Comparison of ENCODE assay signal across 17 mouse cellular contexts in the genomic region with DNA sequence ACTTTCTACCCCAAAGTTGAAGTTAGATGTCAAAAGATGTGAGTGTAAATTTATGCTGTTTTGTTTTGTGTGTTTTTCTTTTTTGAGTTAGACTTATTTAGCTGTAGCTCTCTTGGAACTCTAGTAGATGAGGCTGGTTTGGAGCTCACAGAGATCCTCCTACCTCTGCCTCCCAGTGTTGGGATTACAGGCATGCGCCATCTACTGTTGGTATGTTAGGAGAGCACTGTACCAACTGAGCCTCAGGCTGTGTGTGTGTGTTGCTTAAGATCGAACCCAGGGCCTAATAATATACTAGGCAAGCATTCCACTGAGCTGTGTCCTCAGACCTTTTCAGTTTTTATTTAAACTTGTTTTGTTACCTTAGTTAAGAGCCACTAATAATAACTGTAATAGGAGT. TPM values are rescaled to one million over a fixed set of nuclear protein-coding genes. Genes with fewer than 3 reads are reported as not detected.
A peak's percentile ranks its signal among the peaks of the same experiment; 100 is the strongest.
DNase-seq lines count a peak whose midpoint lies in the region; ATAC-seq and TF ChIP-seq lines count a peak whose summit lies in the region.
"Had no signal": no experiment of that assay in that cellular context is flagged by ENCODE, and none has a peak within 500 bp of the region (broad histone marks: within the 10 kb centered on the region; RNA-seq: fewer than 3 reads in every experiment).

No protein-coding gene starts in this region.

- H3K9me3 ChIP-seq in kidney, postnatal 0 days (replicated peaks; ENCODE audit: low read length): no peaks in the 10 kb centered on the region
- no peaks in the 10 kb centered on the region for H3K9me3 ChIP-seq in CH12.LX (replicated peaks; ENCODE audit: low read length)
- H3K9me3 ChIP-seq: forebrain, embryonic 15.5 days; heart, embryonic 15.5 days; megakaryocyte, embryonic 14.5 days had no signal

- no peak overlapping the region for H3K4me2 ChIP-seq in kidney, postnatal 0 days (ENCODE audit: low read length)
- H3K4me2 ChIP-seq in CH12.LX (ENCODE audit: insufficient read depth, low read depth, poor library complexity, severe bottlenecking): no peak overlapping the region
- H3K4me2 ChIP-seq: forebrain, embryonic 15.5 days; heart, embryonic 15.5 days had no signal

- H3K79me2 ChIP-seq in CH12.LX (replicated peaks; ENCODE audit: control insufficient read depth, extremely low read depth, insufficient read depth, poor library complexity, severe bottlenecking): peaks cover 3% of the 10 kb centered on the region; the same call in 1 of the 2 replicates

- TF ChIP-seq EP300 in CH12.LX (IDR thresholded peaks at IDR 0.05; ENCODE audit: low read length): no peak

- no peaks in the 10 kb centered on the region for H3K27me3 ChIP-seq in kidney, postnatal 0 days (ENCODE audit: insufficient read depth, low read length)
- H3K27me3 ChIP-seq in CH12.LX (replicated peaks): no peaks in the 10 kb centered on the region
- H3K27me3 ChIP-seq: forebrain, embryonic 15.5 days; heart, embryonic 15.5 days; megakaryocyte, embryonic 14.5 days had no signal

- no peak overlapping the region for H3K4me3 ChIP-seq in kidney, postnatal 0 days (replicated peaks; ENCODE audit: low read depth, low read length)
- H3K4me3 ChIP-seq in CH12.LX (replicated peaks in 1 of 3; ENCODE audit: low read depth in 2 of 3, low read length in 2 of 3, poor library complexity in 1 of 3): no peak overlapping the region
- H3K4me3 ChIP-seq in cortical plate, adult 2 months (ENCODE audit: insufficient read depth, low read length): no peak overlapping the region
- H3K4me3 ChIP-seq: forebrain, embryonic 15.5 days; heart, embryonic 15.5 days; megakaryocyte, embryonic 14.5 days; myocyte had no signal

- H3K9ac ChIP-seq in kidney, postnatal 0 days (ENCODE audit: low read depth, low read length): no peak overlapping the region
- no peak overlapping the region for H3K9ac ChIP-seq in CH12.LX (ENCODE audit: insufficient read depth, low read depth)
- H3K9ac ChIP-seq: forebrain, embryonic 15.5 days; heart, embryonic 15.5 days had no signal

- TF ChIP-seq RAD21 in CH12.LX (IDR thresholded peaks at IDR 0.05; ENCODE audit: low read depth, low read length): peak; percentile 34

- no peaks in the 10 kb centered on the region for H3K36me3 ChIP-seq in kidney, postnatal 0 days (ENCODE audit: insufficient read depth, low read length)
- peaks cover 0 to 3% of the 10 kb centered on the region in 2 experiments for H3K36me3 ChIP-seq in CH12.LX (replicated peaks in 1 of 2; ENCODE audit: control insufficient read depth in 1 of 2, insufficient read depth in 1 of 2, low read length in 1 of 2)
- H3K36me3 ChIP-seq: forebrain, embryonic 15.5 days; heart, embryonic 15.5 days had no signal

- dilution Hi-C loops in CH12.LX (cut with MboI; ENCODE audit: extremely low pct_ligation_motif_present, extremely low pct_unique_long_range_greater_than_20kb, low sequenced_read_pairs): no loop called here

- TF ChIP-seq CTCF in kidney, postnatal 0 days (IDR thresholded peaks at IDR 0.05; ENCODE audit: low read depth): peak; percentile 24; the same call in 1 of the 2 replicates
- TF ChIP-seq CTCF in CH12.LX (conservative IDR thresholded peaks at IDR 0.05 in 1 of 2, IDR thresholded peaks at IDR 0.05 in 1 of 2; ENCODE audit: low read depth in 2 of 2, low read length in 2 of 2): peak; percentile 20 to 66; a peak in 3 of 4 replicates
- TF ChIP-seq CTCF in cortical plate, adult 2 months (IDR thresholded peaks at IDR 0.05; ENCODE audit: extremely low read depth, insufficient read depth, low read length): 0 out of 2 replicates have a peak, but pooled peaks have one; percentile 7

- in situ Hi-C loops in CH12.LX (cut with MboI; ENCODE audit: low pct_ligation_motif_present, low pct_unique_long_range_greater_than_20kb, low sequenced_read_pairs): no loop called here

- intact Hi-C loops in left cerebral cortex, postnatal 36 days (cut with DNase I): no loop called here

- TF ChIP-seq POLR2A in CH12.LX (IDR thresholded peaks at IDR 0.05; ENCODE audit: low read depth, low read length): no peak
- TF ChIP-seq POLR2A in cortical plate, adult 2 months (IDR thresholded peaks at IDR 0.05; ENCODE audit: extremely low read depth, insufficient read depth, low read length): no peak

- no peak overlapping the region for H3K27ac ChIP-seq in kidney, postnatal 0 days
- no peak overlapping the region for H3K27ac ChIP-seq in CH12.LX (ENCODE audit: insufficient read depth, low read depth)
- H3K27ac ChIP-seq in cortical plate, adult 2 months (ENCODE audit: insufficient read depth, low read length): no peak overlapping the region
- H3K27ac ChIP-seq: forebrain, embryonic 15.5 days; heart, embryonic 15.5 days had no signal

- no peak for ATAC-seq in kidney, postnatal 0 days (replicated peaks; ENCODE audit: low FRiP score, low read depth)
- ATAC-seq: forebrain, embryonic 15.5 days had no signal

- 91% methylated on average over 2 of the region's 2 CpGs for WGBS in kidney, postnatal 0 days

- DNase-seq in kidney, postnatal 0 days (ENCODE audit: low spot score): no peak
- no peak for DNase-seq in kidney, adult 9 months
- DNase-seq in 416B (ENCODE audit: low read depth) (peak; percentile 61), CH12.LX (ENCODE audit: extremely low read depth) (peak; percentile 32)
- DNase-seq in urinary bladder, postnatal 14 days (ENCODE audit: low spot score): no peak
- no peak for DNase-seq in left cerebral cortex, postnatal 36 days (ENCODE audit: low spot score in 2 of 2)
- DNase-seq: adrenal gland, adult 2 months; cerebellum, postnatal 36 days; gastrocnemius, postnatal 25 days; kidney, postnatal 14 days; layer of hippocampus, postnatal 36 days; right cerebral cortex, postnatal 4 days had no signal

- 0 out of 2 replicates have a peak, but pooled peaks cover 7% of the 10 kb centered on the region for H3K4me1 ChIP-seq in kidney, postnatal 0 days (replicated peaks; ENCODE audit: insufficient read depth, low read length)
- peaks cover under 1 to 25% of the 10 kb centered on the region in 2 experiments for H3K4me1 ChIP-seq in CH12.LX (ENCODE audit: control insufficient read depth in 1 of 2, insufficient read depth in 2 of 2)
- H3K4me1 ChIP-seq in cortical plate, adult 2 months (ENCODE audit: control insufficient read depth, insufficient read depth, low read length): peaks cover 4% of the 10 kb centered on the region; the same call in 1 of the 2 replicates

TF ChIP-seq in CH12.LX, 34 proteins besides CTCF, POLR2A, EP300 and RAD21:
- TF ChIP-seq TBP (conservative IDR thresholded peaks at IDR 0.05; ENCODE audit: low read depth, low read length) (no peak), USF1 (IDR thresholded peaks at IDR 0.05; ENCODE audit: low read depth, low read length) (no peak), ETS1 (conservative IDR thresholded peaks at IDR 0.05; ENCODE audit: low read depth, low read length) (no peak), POLR2AphosphoS2 (IDR thresholded peaks at IDR 0.05; ENCODE audit: low read depth, low read length) (no peak), SMC3 (IDR thresholded peaks at IDR 0.05; ENCODE audit: low read depth, low read length) (peak; percentile 64), CHD1 (IDR thresholded peaks at IDR 0.05; ENCODE audit: low read depth, low read length) (no peak), NELFE (IDR thresholded peaks at IDR 0.05; ENCODE audit: low read depth, low read length) (no peak)

RNA-seq across cellular contexts. Expression of gene Esam, which starts 15.8 kb away (rescaled TPM):
- polyA plus RNA-seq in kidney, postnatal 0 days (2015; fragmentation: Nextera tagmentation; extraction: Ambion mirVana): 68.5 and 70.7 TPM in 2 replicates
- total RNA-seq in CH12.LX (2012; rRNA removed): 0.08 and 0.21 TPM in 2 replicates
- total RNA-seq in CH12.LX (2014; rRNA removed): 0.24 and 0.42 TPM in 2 replicates
- polyA plus RNA-seq in CH12.LX (2012; ENCODE audit: insufficient read length, low read depth): 0.18 and 0.37 TPM in 2 replicates
- 35.1 and 36.6 TPM in 2 replicates for polyA plus RNA-seq in cortical plate, adult 2 months (2012; rRNA removed)
- total RNA-seq in left cerebral cortex, postnatal 36 days (2021): 10 to 100 TPM; 19.5 to 23.0 TPM

RNA-seq across cellular contexts. Expression of gene Msantd2, which starts 23.0 kb away (rescaled TPM):
- 15.1 and 16.9 TPM in 2 replicates for polyA plus RNA-seq in kidney, postnatal 0 days (2015; fragmentation: Nextera tagmentation; extraction: Ambion mirVana)
- total RNA-seq in CH12.LX (2012; rRNA removed) (14.2 and 16.8 TPM in 2 replicates), CH12.LX (2014; rRNA removed) (13.8 and 15.5 TPM in 2 replicates)
- polyA plus RNA-seq in CH12.LX (2012; ENCODE audit: insufficient read length, low read depth): 9.5 and 11.9 TPM in 2 replicates
- 35.4 and 36.7 TPM in 2 replicates for polyA plus RNA-seq in cortical plate, adult 2 months (2012; rRNA removed)
- total RNA-seq in left cerebral cortex, postnatal 36 days (2021): 10 to 100 TPM; 18.8 to 26.6 TPM

RNA-seq across cellular contexts. Expression of gene Vsig2, which starts 27.0 kb away (rescaled TPM):
- polyA plus RNA-seq in kidney, postnatal 0 days (2015; fragmentation: Nextera tagmentation; extraction: Ambion mirVana): 4.2 and 5.5 TPM in 2 replicates
- not detected in 2 replicates for total RNA-seq in CH12.LX (2012; rRNA removed)
- total RNA-seq in CH12.LX (2014; rRNA removed): not detected in 2 replicates
- polyA plus RNA-seq in CH12.LX (2012; ENCODE audit: insufficient read length, low read depth): not detected in 2 replicates
- 6.6 and 7.6 TPM in 2 replicates for polyA plus RNA-seq in cortical plate, adult 2 months (2012; rRNA removed)
- total RNA-seq in left cerebral cortex, postnatal 36 days (2021): 1 to 10 TPM; 1.4 to 4.1 TPM
- polyA plus RNA-seq: myocyte had no signal

RNA-seq across cellular contexts. Expression of gene Nrgn, which starts 40.6 kb away (rescaled TPM):
- 3.3 and 3.6 TPM in 2 replicates for polyA plus RNA-seq in kidney, postnatal 0 days (2015; fragmentation: Nextera tagmentation; extraction: Ambion mirVana)
- total RNA-seq in CH12.LX (2012; rRNA removed): 0.42 and 0.50 TPM in 2 replicates
- total RNA-seq in CH12.LX (2014; rRNA removed): not detected in 2 replicates
- 3.6 and 4.1 TPM in 2 replicates for polyA plus RNA-seq in CH12.LX (2012; ENCODE audit: insufficient read length, low read depth)
- 2,488 and 2,563 TPM in 2 replicates for polyA plus RNA-seq in cortical plate, adult 2 months (2012; rRNA removed)
- total RNA-seq in left cerebral cortex, postnatal 36 days (2021): 1,000 to 10,000 TPM; 1,855 to 2,522 TPM

RNA-seq across cellular contexts. Expression of gene Siae, which starts 43.4 kb away (rescaled TPM):
- polyA plus RNA-seq in kidney, postnatal 0 days (2015; fragmentation: Nextera tagmentation; extraction: Ambion mirVana): 10.2 and 10.6 TPM in 2 replicates
- 5.7 and 8.6 TPM in 2 replicates for total RNA-seq in CH12.LX (2012; rRNA removed)
- total RNA-seq in CH12.LX (2014; rRNA removed): 5.9 and 6.2 TPM in 2 replicates
- polyA plus RNA-seq in CH12.LX (2012; ENCODE audit: insufficient read length, low read depth): 7.4 and 7.9 TPM in 2 replicates
- polyA plus RNA-seq in cortical plate, adult 2 months (2012; rRNA removed): 22.2 and 24.2 TPM in 2 replicates
- 10 to 100 TPM; 18.3 to 19.7 TPM for total RNA-seq in left cerebral cortex, postnatal 36 days (2021)

Comparison
In these comparisons a context has a peak if more than half of its experiments do, and no peak if none do; other contexts are left out.
1. DNase-seq: peak in 416B (single experiment) and CH12.LX (single experiment); none in kidney, postnatal 0 days (single experiment), kidney, adult 9 months (single experiment), urinary bladder, postnatal 14 days (single experiment) and left cerebral cortex, postnatal 36 days (0 of 2).
2. RNA of gene Esam, which starts 15.8 kb away (polyA plus RNA-seq): 68.5 to 70.7 TPM in kidney, postnatal 0 days and 35.1 to 36.6 TPM in cortical plate, adult 2 months; 0.18 to 0.37 TPM in CH12.LX; every median in the first group is over 10 times any median in the second.
3. Peak in every context shown above with its lines, with median percentiles within 50 percentile points of each other: CTCF ChIP-seq.